Mouse (Mus musculus): ENCODE results near the gene Tfap2c. TPM values are rescaled to one million over a fixed set of nuclear protein-coding genes. Genes with fewer than 3 reads are reported as not detected.

Gene Tfap2c
- polyA plus RNA-seq, 1 experiment from 2014 or later: 0.53 TPM

DNA sequence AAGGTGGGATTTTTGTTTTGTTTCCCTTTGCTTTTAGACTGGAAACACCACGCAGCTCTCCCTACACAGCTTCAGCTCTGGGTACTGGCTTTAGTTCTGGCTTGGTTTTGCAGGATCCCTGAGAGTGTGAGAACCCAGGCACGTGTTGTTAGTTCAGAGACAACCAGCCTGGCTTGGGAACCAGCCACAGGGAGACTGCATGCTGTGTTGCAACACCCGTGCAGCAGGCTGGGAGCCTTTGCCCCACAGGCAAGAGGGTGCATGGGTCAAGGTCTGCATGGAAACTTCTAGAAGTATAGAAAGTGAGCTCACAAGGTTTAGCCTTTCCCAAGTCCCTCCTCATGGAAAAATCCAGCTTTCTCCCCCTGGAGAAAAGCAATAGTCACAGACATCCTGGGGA, 38.5 kb upstream of the Tfap2c start:
- Histone ChIP-seq H3K9me3 (replicated peaks; ENCODE audit: low read length) (no peaks in the 10 kb centered on the region), H3K9ac (ENCODE audit: low read depth, low read length) (no peak overlapping the region), H3K4me3 (replicated peaks; ENCODE audit: low read depth, low read length) (no peak overlapping the region), H3K4me2 (ENCODE audit: low read length) (no peak overlapping the region), H3K27ac (no peak overlapping the region), H3K27me3 (ENCODE audit: insufficient read depth, low read length) (no peaks in the 10 kb centered on the region), H3K36me3 (ENCODE audit: insufficient read depth, low read length) (no peaks in the 10 kb centered on the region), H3K4me1 (replicated peaks; ENCODE audit: insufficient read depth, low read length) (no peaks in the 10 kb centered on the region)
- no peak for TF ChIP-seq CTCF (IDR thresholded peaks at IDR 0.05; ENCODE audit: low read depth)
- DNase-seq (ENCODE audit: low spot score): no peak
- no peak for ATAC-seq (replicated peaks; ENCODE audit: low FRiP score, low read depth)
- 63% methylated on average over 3 of the region's 3 CpGs for WGBS

DNA sequence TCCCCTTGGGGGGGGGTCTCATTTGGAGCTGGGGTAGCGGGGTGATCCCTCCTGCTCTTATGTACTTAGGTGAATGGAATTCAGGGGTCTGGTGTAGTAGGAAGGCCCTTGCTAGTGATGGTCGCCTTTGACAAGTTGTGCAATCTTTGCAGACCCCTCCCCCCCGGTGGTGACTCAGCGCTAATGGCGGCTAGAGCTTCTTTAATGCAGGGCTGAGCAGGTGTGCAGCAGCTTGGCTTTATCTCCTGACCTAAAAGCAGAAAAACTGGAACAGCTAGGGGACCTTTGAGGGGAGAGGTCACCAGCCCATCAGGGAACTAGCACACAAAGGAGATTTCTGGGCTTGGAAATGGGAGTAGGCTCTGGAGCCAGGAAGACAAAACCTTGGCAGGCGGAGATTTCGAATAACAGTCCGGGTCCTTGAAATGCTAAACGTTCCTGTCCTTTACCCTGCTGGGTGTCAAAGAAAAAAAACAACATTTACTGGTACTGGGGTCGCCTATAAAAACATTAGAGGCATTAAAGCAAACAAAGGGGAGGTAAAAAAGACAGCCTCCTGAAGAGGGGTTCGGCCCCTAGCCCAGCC, 32.9 kb upstream of the Tfap2c start:
- H3K9ac ChIP-seq (ENCODE audit: low read depth, low read length): no peak overlapping the region
- no peak overlapping the region for H3K27ac ChIP-seq
- no peak for TF ChIP-seq CTCF (IDR thresholded peaks at IDR 0.05; ENCODE audit: low read depth)
- ATAC-seq (replicated peaks; ENCODE audit: low FRiP score, low read depth): no peak
- H3K36me3 ChIP-seq (ENCODE audit: insufficient read depth, low read length): no peaks in the 10 kb centered on the region
- H3K27me3 ChIP-seq (ENCODE audit: insufficient read depth, low read length): no peaks in the 10 kb centered on the region
- H3K9me3 ChIP-seq (replicated peaks; ENCODE audit: low read length): no peaks in the 10 kb centered on the region
- DNase-seq (ENCODE audit: low spot score): no peak
- no peak overlapping the region for H3K4me2 ChIP-seq (ENCODE audit: low read length)
- no peak overlapping the region for H3K4me3 ChIP-seq (replicated peaks; ENCODE audit: low read depth, low read length)
- H3K4me1 ChIP-seq (replicated peaks; ENCODE audit: insufficient read depth, low read length): no peaks in the 10 kb centered on the region
- WGBS: 13% methylated on average over 11 of the region's 11 CpGs

DNA sequence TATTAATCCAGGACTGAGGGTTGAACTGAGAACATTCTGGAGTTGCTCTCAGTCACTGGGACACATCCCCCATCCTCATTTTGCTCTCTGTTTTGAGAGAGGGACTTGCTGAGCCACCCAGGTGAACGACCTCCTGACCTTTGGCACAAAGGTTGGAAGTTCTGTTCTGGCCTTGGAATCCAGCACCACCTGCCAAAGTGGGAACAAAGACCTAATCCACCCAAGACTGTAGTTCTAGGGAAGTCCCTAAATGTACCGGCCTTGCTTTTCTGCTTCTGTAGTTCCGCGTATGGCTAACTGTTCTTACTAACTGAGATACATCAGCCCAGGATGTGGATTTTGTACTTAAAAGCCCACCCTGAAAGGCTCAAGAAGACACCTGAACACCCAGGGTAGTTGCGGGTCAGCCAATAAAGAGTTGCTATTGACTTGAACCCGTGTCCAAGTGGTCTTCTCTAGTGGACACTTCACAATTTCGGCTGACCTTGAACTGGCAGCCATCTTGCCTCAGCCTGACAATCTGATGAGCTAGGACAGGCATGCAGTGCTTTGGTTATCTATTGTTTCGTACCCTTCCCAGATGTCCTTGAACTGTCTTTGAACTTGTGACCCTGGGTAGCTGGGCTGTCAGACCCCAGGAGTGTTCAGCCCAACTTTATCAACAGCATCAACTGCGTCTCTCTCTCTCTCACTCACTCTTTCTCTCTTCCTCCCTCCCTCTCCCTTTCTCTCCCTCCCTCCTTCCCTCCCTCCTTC, 28.6 kb upstream of the Tfap2c start:
- no peak for ATAC-seq (replicated peaks; ENCODE audit: low FRiP score, low read depth)
- no peak overlapping the region for H3K9ac ChIP-seq (ENCODE audit: low read depth, low read length)

DNA sequence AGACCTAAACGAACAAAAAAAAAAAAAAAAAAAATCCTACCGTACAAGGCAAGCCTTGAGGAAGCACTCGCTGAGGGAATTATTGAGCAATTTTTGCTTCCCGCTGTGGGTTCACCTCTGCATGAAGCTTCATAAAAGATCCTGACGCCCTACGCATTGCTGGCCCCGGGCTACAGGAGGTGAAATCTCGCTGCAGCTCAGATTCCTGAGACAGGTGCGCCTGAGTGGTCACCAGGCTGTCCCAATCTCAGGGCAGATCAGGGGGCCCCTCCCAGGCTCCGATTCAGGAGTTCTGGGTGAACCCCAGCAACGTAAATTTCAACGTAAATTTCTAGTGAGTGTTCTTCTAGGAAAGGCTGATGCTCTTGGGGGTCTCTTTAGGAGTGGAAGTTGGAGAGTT, 26.9 kb upstream of the Tfap2c start:
- no peaks in the 10 kb centered on the region for H3K27me3 ChIP-seq (ENCODE audit: insufficient read depth, low read length)
- H3K4me1 ChIP-seq (replicated peaks; ENCODE audit: insufficient read depth, low read length): no peaks in the 10 kb centered on the region
- 72% methylated on average over 12 of the region's 12 CpGs for WGBS
- no peaks in the 10 kb centered on the region for H3K9me3 ChIP-seq (replicated peaks; ENCODE audit: low read length)
- no peak overlapping the region for H3K9ac ChIP-seq (ENCODE audit: low read depth, low read length)
- ATAC-seq (replicated peaks; ENCODE audit: low FRiP score, low read depth): no peak
- DNase-seq (ENCODE audit: low spot score): no peak
- H3K4me3 ChIP-seq (replicated peaks; ENCODE audit: low read depth, low read length): no peak overlapping the region
- H3K36me3 ChIP-seq (ENCODE audit: insufficient read depth, low read length): no peaks in the 10 kb centered on the region
- no peak overlapping the region for H3K27ac ChIP-seq
- TF ChIP-seq CTCF (IDR thresholded peaks at IDR 0.05; ENCODE audit: low read depth): no peak
- H3K4me2 ChIP-seq (ENCODE audit: low read length): no peak overlapping the region

More for the DNA sequence above, 28.6 kb upstream of the Tfap2c start:
- WGBS: 89% methylated on average over 9 of the region's 9 CpGs
- TF ChIP-seq CTCF (IDR thresholded peaks at IDR 0.05; ENCODE audit: low read depth): no peak
- H3K4me3 ChIP-seq (replicated peaks; ENCODE audit: low read depth, low read length): no peak overlapping the region
- H3K27me3 ChIP-seq (ENCODE audit: insufficient read depth, low read length): no peaks in the 10 kb centered on the region
- no peak overlapping the region for H3K27ac ChIP-seq
- DNase-seq (ENCODE audit: low spot score): no peak
- H3K36me3 ChIP-seq (ENCODE audit: insufficient read depth, low read length): no peaks in the 10 kb centered on the region
- H3K9me3 ChIP-seq (replicated peaks; ENCODE audit: low read length): no peaks in the 10 kb centered on the region
- H3K4me2 ChIP-seq (ENCODE audit: low read length): no peak overlapping the region
- H3K4me1 ChIP-seq (replicated peaks; ENCODE audit: insufficient read depth, low read length): no peaks in the 10 kb centered on the region

DNA sequence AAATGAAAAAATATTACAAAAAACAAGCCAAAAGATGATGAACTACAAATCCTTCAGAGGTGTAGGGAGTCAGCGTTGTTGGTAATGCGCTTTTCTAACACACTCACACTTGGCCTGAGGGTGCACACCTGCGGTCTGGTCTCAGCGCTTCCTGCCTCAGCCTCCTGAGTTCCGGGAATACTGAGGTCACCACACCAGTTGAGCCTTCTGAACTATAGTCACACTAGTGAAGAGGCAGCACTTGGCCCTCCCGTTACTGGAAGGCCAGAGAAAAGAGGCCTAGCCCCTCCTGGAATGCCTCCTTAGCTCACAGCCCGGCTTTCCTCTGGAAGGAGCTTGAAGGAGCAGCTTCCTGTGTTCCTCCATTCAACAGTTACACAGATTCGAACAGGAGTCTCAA, 22.2 kb upstream of the Tfap2c start:
- H3K27me3 ChIP-seq (ENCODE audit: insufficient read depth, low read length): no peaks in the 10 kb centered on the region
- H3K9ac ChIP-seq (ENCODE audit: low read depth, low read length): no peak overlapping the region
- ATAC-seq (replicated peaks; ENCODE audit: low FRiP score, low read depth) (no peak), DNase-seq (ENCODE audit: low spot score) (no peak)
- H3K4me2 ChIP-seq (ENCODE audit: low read length): no peak overlapping the region
- 84% methylated on average over 8 of the region's 8 CpGs for WGBS
- H3K4me1 ChIP-seq (replicated peaks; ENCODE audit: insufficient read depth, low read length): no peaks in the 10 kb centered on the region
- no peaks in the 10 kb centered on the region for H3K36me3 ChIP-seq (ENCODE audit: insufficient read depth, low read length)
- H3K9me3 ChIP-seq (replicated peaks; ENCODE audit: low read length): no peaks in the 10 kb centered on the region
- TF ChIP-seq CTCF (IDR thresholded peaks at IDR 0.05; ENCODE audit: low read depth): no peak
- no peak overlapping the region for H3K27ac ChIP-seq
- H3K4me3 ChIP-seq (replicated peaks; ENCODE audit: low read depth, low read length): no peak overlapping the region

DNA sequence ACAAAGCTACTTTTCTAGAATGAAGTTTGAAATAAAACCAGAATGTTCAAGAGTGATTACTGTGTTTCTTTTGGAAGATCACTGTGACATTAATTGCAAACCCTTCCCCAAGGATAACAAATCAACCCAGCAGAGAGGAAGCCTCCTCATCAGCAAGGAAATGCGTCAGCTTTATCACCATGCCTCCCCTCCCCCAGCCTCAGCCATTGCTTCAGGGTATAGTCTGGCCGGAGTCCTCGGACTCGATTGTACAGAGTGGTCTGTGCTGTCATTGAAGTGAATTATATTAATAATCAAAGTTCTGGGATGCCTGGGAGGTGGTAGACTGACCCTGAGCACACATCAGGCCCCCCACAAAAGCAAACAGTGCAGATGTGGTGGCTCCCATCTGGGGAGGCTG, 5.4 kb upstream of the Tfap2c start:
- DNase-seq (ENCODE audit: low spot score) (no peak), ATAC-seq (replicated peaks; ENCODE audit: low FRiP score, low read depth) (no peak)
- H3K9me3 ChIP-seq (replicated peaks; ENCODE audit: low read length): peaks cover 6% of the 10 kb centered on the region; the same call in 1 of the 2 replicates
- H3K27me3 ChIP-seq (ENCODE audit: insufficient read depth, low read length): peaks cover 46% of the 10 kb centered on the region
- H3K4me1 ChIP-seq (replicated peaks; ENCODE audit: insufficient read depth, low read length): peaks cover 7% of the 10 kb centered on the region; the same call in 1 of the 2 replicates
- TF ChIP-seq CTCF (IDR thresholded peaks at IDR 0.05; ENCODE audit: low read depth): no peak
- no peak overlapping the region for H3K9ac ChIP-seq (ENCODE audit: low read depth, low read length)
- no peak overlapping the region for H3K4me2 ChIP-seq (ENCODE audit: low read length)
- H3K4me3 ChIP-seq (replicated peaks; ENCODE audit: low read depth, low read length): no peak overlapping the region
- no peak overlapping the region for H3K27ac ChIP-seq
- WGBS: 20% methylated on average over 4 of the region's 4 CpGs
- H3K36me3 ChIP-seq (ENCODE audit: insufficient read depth, low read length): no peaks in the 10 kb centered on the region

All from kidney, postnatal 0 days (tissue).